Mouse (Mus musculus) lung, postnatal 25 days (tissue): ENCODE results near the gene Spen.

Experiments used
- DNase-seq: peaks from one replicate; pipeline ENCODE4 v3.0.0; 2022; ENCODE audit warnings: low spot score

The Spen gene

DNA sequence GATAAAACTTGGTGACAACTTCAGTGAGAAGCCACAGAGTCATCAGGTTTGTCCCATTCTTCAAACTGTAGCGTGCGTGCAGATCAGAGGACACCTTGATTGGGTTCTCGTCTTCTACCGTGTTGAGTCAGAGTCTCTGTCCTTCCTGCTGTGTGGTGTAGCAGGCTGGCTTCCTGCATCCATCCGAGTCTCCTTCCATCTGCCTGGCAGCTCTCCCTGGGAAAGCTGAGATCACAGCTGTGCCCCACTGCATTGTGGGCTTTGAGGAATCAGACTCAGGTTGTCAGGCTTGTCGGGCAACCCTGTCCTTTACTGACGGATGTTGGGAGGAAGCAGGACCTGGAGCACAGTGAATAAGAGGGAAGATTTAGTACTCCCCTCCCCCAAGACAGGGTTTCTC is 92.2 kb downstream of the Spen start:
- DNase-seq, result no peak

DNA sequence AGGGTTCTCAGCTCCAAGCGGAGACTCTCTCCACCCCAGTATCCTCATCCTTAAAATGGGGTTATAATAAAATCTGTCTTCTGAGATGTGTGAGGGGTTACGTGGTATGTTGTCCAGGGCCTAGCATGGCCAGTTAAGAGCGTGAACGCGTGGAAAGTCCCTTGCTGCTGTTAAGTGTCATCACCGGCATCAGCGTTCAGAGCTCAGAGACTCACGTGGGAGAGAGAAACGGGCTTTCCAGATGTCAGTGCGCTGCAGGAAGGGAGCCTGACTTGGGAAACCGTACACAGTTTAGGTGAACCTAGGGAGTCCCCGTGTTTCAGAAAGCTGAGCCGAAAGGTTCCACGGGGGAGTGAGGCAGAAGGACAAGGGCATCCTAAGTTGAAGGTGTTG is 93.1 kb downstream of the Spen start:
- no peak for DNase-seq

GRCm38 (mm10) chr4:141444451-141445327 is 93.7 kb downstream of the Spen start, which contains the start of gene Zbtb17:
Gene Zbtb17 (plus strand): TSS chr4:141444654.
- DNase-seq, result peak; percentile 89

DNA sequence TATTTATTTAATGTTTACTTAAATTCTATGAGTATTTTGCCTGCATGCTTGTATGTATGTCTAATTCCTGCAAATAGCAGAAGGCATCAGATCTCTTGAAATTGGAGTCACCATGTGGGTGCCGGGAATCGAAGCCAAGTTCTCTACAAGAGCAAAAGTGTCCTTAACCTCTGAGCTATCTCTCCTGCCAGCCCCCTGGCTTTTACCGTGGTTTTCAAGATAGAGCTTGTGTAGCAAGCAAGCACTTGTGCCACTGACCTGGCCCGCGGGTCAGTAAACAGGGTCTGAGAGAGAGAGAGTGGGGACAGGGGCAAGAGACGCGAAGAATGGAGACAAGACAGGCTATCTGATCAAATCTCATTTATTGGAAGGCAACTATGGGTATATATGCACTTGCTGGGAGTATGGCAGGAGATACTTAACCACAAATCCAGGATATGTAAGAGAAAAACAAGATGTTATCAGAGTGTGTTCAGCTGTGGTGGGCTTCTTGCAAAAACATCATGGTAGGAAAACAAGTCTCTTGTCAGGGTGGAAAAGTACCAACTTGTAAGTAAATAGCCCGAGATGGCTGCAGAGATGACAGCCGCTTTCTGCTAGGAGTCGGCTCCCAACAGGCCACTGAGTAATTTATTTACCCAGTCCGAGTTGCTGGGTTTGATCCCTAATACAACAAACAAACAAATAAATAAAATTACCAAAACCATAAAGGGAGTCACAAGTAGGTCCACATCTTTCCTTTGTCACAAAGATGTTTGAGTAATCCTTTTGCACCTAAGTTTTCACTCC is 94.6 kb downstream of the Spen start:
- no peak for DNase-seq

GRCm38 (mm10) chr4:141440877-141441276 is 97.5 kb downstream of the Spen start:
- DNase-seq, result no peak

DNA sequence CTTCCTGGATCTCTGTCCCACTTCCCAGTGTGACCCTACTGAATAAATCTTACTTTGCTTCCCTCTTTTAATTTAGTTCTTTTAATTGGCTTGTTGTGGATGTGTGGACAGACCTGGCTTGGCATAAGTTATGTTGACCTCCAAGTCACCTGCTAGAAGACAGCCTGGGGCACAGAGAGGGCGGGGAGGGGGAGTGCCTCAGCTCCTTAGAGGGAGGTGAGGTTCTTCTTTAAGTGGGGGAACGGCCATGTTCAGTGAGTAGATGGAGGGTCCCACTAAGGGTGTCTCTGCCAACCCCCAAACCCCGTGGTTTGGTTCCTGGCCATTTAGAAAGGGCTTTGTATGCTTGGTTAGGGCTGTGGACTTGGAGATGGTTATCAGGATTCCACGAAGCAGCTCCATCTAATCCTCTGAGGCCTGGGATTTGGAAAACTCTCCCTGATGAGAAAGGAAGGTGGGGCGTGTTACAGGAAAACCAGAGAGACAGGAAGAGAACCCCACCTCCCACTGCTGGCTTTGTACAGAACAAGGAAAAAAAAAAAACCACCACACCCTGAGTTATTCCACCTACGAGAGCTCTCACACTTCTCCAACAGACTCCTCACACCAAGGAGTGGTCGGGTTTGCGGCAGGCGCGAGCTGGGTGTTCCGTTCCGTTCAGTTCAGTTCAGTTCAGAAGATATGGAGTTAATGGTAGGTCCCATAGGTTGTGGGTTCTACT is 99.2 kb downstream of the Spen start:
- DNase-seq, result no peak

- no peak for DNase-seq
Observed at GRCm38 (mm10) chr4:141435974-141436373, 102.4 kb downstream of the Spen start, which contains the start of gene Srarp. Gene Srarp (minus strand): TSS chr4:141436105.

GRCm38 (mm10) chr4:141433191-141433590 is 105.2 kb downstream of the Spen start:
- DNase-seq, result no peak

DNA sequence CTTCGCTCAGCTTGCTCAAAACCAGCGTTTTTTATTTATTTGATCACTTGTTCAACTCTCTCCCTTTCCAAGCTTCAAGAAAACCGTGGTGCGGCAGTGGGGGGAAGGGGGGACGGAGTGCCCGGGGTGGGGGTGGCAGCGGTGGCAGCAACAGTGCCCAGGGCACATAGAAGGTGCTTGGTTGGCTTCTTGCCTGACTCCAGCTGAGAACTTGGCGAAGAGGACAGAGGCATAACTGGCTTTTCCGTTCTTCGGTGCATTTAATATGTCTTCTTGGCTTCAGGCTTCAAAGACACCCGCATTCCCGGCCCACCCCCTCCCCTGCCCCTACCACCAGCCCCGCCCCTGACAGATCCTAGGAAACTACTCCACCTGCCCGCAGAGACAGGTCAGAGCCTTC is 105.7 kb downstream of the Spen start:
- no peak for DNase-seq

- DNase-seq, result peak; percentile 72
Observed at GRCm38 (mm10) chr4:141430997-141431396, 107.4 kb downstream of the Spen start.

DNA sequence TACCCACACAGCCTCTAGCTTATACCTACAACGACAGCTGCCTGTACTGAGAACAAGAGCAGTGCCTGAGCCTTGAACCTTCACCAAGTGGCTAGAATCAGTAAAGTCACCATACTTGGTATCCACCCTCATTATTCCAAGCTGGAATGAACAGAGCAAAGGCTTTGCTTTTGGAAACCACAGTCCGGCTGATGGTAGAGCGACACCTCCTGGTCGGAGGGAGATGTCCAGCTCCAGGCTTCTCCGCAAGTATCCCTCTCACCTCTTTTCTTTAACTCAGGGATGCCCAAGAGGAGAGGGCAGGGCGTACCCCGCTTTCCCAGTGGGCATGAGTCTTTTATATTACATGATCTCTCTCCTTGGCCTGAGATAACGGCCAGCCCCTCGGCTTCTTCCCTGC is 108.5 kb downstream of the Spen start:
- DNase-seq, result no peak

DNA sequence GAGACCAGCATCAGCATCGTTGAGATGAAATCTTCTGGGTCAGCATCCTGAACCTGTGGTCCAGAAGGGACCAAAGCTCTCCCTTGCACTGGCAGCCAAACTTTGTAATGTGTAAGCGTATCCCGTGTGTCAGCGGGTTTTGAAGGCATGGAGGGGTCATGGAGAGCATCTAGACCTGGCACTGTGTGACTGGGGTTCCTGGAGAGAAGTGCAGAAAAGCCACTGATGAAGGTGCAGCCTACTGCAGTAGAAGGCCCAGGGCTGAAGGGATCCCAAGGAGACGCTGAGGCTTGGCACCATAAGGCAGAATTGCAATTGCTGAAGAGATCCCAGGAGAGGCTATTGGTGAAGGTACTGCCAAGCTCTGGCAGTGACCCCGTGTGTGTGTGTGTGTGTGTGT is 109.0 kb downstream of the Spen start:
- DNase-seq, result no peak

DNA sequence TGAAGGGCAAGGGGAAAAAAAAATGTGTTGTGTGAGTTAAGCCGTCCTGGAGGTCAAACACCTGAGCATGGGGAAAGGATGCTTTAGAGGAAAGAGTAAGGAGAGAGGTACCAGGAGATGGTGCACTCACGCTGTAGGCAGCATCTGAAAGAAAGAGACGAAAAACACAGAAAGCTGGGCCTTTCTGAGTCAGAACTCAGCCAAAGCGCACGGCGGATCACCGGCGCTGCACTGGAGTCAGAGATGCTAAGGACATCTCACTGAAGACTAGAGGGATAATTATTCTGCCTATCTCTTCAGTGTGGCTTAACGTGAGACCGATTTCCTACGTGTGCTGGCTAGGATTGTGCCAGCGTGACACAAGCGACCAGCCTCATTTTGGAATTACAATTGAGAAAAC is 110.5 kb downstream of the Spen start:
- DNase-seq, result no peak

DNA sequence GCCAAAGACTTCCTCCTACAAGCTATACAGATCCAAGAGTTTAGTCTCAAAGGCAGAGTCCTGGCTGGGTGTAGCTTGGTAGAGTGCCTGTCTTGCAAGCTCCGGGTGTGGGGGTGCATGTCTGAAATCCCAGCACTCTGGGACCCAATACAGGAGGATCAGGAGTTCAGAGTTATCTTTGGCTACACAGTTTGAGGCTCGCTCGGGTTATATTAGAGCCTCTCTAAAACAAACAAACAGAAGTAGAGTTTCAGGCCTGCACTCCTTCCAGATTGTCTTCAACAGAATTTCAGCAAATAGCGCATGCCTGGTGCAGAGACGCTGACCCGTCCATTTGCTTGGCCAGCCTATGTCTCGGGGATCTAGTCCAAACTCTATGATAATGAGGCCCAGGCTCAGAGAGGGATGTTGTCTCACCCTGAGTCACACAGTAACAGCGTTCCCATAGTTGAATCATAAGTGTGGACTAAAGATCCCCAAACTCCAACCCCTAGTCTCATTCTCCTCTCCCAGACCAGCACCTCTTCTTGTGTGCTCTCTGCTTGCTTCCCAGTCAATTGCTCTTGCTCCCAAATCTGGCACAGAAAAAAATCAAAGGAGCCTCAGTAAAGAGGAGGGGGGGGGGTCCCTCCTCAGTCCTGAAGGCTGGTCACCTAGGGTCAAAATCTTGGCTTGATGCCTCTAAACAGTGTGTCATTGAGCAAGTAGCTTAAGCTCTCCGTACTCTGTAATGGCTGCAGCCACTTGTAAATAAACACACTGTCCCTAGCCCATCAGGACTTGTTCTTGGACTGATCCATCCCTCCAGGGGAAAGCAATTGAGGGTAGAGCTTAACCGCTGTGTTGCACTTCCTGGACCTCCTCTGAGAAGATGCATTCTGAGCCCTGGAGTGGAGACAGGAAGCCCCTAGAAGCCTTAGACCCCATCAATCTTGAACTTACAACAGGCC is 111.3 kb downstream of the Spen start:
- no peak for DNase-seq

DNA sequence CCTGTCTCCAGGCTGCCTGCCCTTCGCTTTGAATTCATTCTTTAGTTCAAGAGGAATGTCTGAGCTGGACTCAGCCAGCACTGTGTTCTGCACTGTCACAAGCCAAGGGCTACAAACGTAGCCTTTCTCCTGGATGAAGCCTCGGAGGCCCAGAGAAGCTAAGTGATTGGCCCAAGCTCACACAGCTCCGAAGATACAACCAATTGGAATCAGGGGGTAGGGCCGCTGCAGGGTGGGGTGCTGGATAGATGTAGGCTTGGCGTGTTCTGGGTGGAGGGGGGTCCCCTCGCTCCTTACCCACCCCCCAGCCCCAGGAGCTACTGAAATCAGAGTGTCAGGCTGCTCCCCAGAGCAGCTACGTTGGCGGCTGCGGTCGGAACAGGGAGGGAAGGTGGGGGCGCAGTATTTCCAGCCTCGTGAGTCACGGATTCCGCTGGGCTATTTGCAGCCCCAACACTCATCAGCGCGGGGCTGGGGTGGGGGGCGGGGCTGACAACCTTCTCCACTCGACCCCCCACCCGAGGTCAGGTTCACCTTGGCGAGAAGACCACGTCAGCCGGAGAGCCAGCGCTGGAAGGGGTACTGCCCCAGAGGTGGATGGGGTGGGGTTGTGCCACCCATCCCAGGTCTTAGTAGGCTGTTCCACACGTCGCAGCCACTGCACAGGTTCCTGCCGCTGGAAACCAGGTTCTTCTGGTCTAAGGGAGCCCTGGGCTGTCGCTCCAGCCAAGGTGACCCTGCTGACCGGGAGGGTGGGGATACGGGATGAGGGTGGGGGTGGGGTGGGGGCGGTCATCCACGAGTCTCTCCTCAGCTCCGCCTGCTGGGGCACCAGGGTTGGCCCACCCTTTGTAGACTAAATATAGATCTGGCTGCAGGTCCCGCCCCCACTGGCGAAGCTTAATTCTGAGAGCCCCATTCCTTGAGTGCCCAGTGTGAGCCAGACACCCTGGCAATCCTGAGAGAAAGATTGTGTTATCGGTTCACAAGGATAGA is 112.6 kb downstream of the Spen start:
- no peak for DNase-seq

GRCm38 (mm10) chr4:141423691-141424431 is 114.5 kb downstream of the Spen start:
- DNase-seq, result no peak

DNA sequence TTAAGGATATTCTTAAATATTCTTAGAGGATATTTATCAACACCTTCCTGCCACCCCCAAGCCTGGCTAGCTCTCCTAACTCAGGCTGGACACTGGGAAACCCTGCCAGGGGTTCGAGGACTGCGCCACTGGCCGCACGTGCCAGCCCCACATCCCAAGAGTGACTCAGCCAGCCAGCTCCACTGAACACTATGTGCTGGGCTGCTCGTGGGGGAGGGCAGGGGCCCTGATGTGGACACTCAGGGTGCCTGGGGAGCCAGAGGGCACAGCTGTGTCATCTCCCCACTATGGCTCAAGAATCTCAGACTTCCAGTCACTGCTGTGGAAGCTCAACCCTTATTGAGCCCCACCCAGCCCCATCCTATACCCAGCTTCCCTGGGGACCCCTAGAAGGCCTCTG is 115.1 kb downstream of the Spen start:
- no peak for DNase-seq

DNA sequence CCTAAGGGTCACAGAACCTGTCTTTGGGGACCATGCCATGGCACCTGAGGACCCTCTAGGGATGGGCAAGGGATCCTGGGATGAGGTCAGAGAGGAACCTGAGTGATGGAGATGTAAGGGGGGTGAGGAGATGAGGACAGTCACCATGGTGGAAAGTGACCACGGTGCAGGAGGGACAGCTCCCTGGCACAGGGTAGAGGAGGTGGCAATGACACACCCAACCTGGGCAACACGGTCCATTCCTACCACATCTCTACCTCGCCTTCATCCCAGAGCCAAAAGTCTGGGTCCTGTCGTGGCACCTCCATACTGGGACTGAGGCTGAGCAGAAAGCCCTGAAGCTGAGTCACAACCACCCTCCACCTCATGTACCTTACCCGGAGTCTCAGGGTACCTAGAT is 115.6 kb downstream of the Spen start:
- no peak for DNase-seq

- no peak for DNase-seq
Observed at GRCm38 (mm10) chr4:141421423-141421822, 117.0 kb downstream of the Spen start.
